Mouse (Mus musculus): Measurements from ENCODE around the gene P2ry14. TPM values are rescaled to one million over a fixed set of nuclear protein-coding genes. Genes with fewer than 3 reads are reported as not detected.
A peak's percentile ranks its signal among the peaks of the same experiment; 100 is the strongest.
"Not testable (repeated sequence)": the region's sequence is repeated elsewhere in the genome, so short reads cannot be mapped to it uniquely, and the experiment has no call there.

The P2ry14 gene
- polyA plus RNA-seq, 1 experiment from 2014 or later = 2.3 TPM

DNA sequence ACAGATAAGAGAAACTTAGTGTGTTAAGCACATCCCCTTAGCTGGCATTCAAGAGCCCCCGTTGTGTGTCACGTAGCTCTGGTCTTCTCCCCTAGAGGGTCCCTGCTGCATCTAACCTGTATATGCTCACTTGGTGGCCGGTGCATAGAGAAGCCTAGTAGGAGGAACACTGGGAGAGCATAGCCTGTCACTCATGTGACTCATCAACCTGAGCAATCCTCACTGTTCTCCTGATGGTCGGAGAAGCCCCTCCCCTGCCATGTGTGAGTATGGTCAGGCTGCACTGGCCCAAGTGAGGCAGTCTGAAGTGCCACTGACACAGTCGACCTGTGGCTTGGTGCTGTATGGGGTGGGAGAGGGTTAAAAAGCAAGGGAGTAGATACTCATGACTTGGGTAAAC lies 28.4 kb downstream of the P2ry14 start:
- Histone ChIP-seq H3K4me3 (ENCODE audit: low read length) (no peak overlapping the region), H3K4me1 (ENCODE audit: control insufficient read depth, insufficient read depth, low read length) (0 out of 2 replicates have a peak, but pooled peaks cover 2% of the 10 kb centered on the region), H3K4me2 (replicated peaks; ENCODE audit: low read depth, low read length) (no peak overlapping the region), H3K27ac (ENCODE audit: low read depth, low read length) (no peak overlapping the region), H3K9ac (ENCODE audit: low read depth, low read length) (no peak overlapping the region), H3K9me3 (ENCODE audit: control insufficient read depth, low read length) (no peaks in the 10 kb centered on the region), H3K36me3 (ENCODE audit: control insufficient read depth, insufficient read depth, low read length) (no peaks in the 10 kb centered on the region), H3K27me3 (ENCODE audit: control insufficient read depth, insufficient read depth, low read length) (no peaks in the 10 kb centered on the region)
- 70% methylated on average over 5 of the region's 5 CpGs for WGBS
- no peak for ATAC-seq (ENCODE audit: low FRiP score, low TSS enrichment)

DNA sequence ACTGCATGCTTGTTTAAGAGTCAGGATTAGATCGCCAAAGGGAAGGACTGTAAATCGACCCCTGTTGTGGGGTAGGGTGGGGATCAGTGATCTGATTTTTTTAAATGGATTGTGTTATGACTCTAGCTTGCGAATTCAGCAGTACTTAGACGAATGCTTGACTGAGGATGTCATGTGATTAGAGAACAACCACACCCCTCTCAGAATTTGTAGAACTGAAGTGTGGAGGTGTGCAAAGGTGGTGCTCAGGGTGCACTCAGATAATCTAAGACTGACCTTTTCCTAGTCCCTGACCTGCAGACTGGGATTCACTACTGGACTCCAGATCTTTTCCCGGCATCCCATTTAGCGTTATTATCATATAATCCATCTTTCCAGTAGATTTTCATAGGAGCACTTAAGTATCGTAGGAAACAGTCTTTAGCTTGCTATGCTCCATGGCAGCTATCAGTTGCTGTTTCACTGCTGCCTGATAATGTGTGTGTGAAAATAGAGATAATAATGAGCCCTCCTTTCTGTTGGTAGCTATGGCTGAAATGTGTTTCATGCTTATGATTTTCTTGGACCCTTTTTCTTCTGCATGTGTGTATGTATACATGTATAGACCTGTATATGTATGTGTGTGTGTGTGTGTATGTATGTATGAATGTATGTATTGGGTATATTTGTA lies 31.5 kb downstream of the P2ry14 start:
- H3K27ac ChIP-seq (ENCODE audit: low read depth, low read length) = no peak overlapping the region
- ATAC-seq (ENCODE audit: low FRiP score, low TSS enrichment) = no peak
- WGBS = 67% methylated on average over 7 of the region's 7 CpGs
- H3K27me3 ChIP-seq (ENCODE audit: control insufficient read depth, insufficient read depth, low read length) = no peaks in the 10 kb centered on the region
- no peaks in the 10 kb centered on the region for H3K36me3 ChIP-seq (ENCODE audit: control insufficient read depth, insufficient read depth, low read length)
- H3K9ac ChIP-seq (ENCODE audit: low read depth, low read length) = no peak overlapping the region
- H3K4me1 ChIP-seq (ENCODE audit: control insufficient read depth, insufficient read depth, low read length) = 0 out of 2 replicates have a peak, but pooled peaks cover 2% of the 10 kb centered on the region
- H3K4me2 ChIP-seq (replicated peaks; ENCODE audit: low read depth, low read length) = no peak overlapping the region
- no peaks in the 10 kb centered on the region for H3K9me3 ChIP-seq (ENCODE audit: control insufficient read depth, low read length)
- no peak overlapping the region for H3K4me3 ChIP-seq (ENCODE audit: low read length)

DNA sequence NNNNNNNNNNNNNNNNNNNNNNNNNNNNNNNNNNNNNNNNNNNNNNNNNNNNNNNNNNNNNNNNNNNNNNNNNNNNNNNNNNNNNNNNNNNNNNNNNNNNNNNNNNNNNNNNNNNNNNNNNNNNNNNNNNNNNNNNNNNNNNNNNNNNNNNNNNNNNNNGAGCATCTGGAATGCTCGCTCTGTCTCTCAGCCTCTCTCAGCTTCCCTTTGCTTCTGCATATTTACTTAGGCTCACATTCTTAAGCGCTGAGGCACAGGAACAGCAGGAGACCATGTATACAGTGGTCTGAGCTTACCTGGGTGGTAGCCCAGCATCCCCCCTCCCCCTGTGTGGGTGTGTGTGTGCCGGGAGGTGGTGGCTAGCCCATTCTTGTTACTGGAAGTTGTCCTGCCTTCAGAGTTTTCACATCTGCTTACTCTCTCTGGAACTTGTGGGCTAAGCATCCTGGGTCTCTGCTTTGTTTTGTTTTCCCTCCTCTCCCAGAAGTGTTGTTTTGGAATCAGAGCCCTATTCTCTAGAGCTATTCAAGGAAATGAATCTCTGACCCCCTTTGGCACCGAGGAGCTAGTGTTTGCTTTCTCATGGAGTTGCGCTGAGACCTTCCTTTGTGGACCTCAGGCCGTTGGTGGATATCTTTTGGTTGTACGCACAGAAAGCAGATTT lies 32.2 kb downstream of the P2ry14 start:
- 37% methylated on average over 7 of the region's 7 CpGs for WGBS
- Histone ChIP-seq H3K36me3 (ENCODE audit: control insufficient read depth, insufficient read depth, low read length) (no peaks in the 10 kb centered on the region), H3K4me1 (ENCODE audit: control insufficient read depth, insufficient read depth, low read length) (0 out of 2 replicates have a peak, but pooled peaks cover 2% of the 10 kb centered on the region), H3K9me3 (ENCODE audit: control insufficient read depth, low read length) (no peaks in the 10 kb centered on the region), H3K4me3 (ENCODE audit: low read length) (no peak overlapping the region), H3K9ac (ENCODE audit: low read depth, low read length) (no peak overlapping the region), H3K27me3 (ENCODE audit: control insufficient read depth, insufficient read depth, low read length) (no peaks in the 10 kb centered on the region), H3K4me2 (replicated peaks; ENCODE audit: low read depth, low read length) (no peak overlapping the region), H3K27ac (ENCODE audit: low read depth, low read length) (no peak overlapping the region)
- peak; percentile 61; the same call in 1 of the 2 replicates for ATAC-seq (ENCODE audit: low FRiP score, low TSS enrichment)

DNA sequence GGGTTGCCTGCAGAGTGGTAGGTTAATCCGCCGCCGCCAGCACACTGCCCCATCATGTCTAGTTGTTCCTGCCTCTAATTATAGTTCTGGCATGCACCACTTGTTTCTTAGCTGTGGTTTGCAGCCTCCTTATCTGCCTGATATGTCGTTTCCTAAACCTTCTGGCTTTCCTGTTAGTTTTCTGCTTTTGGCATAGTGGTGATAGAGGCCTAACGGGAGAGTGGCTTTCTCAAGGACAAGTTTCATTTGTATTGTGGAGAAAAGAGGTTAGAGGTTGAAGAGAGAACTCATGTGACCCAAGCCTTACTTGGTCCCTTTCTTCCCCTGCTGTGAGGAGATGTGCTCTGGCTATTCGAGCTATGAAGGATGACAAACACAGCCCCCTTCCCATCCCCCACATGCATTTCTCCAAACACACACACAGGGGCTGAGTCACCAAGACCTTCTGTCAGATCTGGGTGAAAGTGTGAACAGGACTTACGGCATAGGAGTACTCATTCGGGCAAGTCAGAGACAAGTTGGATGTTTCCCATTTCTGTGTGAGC lies 39.4 kb downstream of the P2ry14 start:
- Histone ChIP-seq H3K9ac (ENCODE audit: low read depth, low read length) (no peak overlapping the region), H3K36me3 (ENCODE audit: control insufficient read depth, insufficient read depth, low read length) (no peaks in the 10 kb centered on the region), H3K27ac (ENCODE audit: low read depth, low read length) (no peak overlapping the region), H3K4me2 (replicated peaks; ENCODE audit: low read depth, low read length) (no peak overlapping the region), H3K9me3 (ENCODE audit: control insufficient read depth, low read length) (no peaks in the 10 kb centered on the region), H3K27me3 (ENCODE audit: control insufficient read depth, insufficient read depth, low read length) (no peaks in the 10 kb centered on the region), H3K4me1 (ENCODE audit: control insufficient read depth, insufficient read depth, low read length) (no peaks in the 10 kb centered on the region), H3K4me3 (ENCODE audit: low read length) (no peak overlapping the region)
- ATAC-seq (ENCODE audit: low FRiP score, low TSS enrichment) = no peak
- 74% methylated on average over 8 of the region's 8 CpGs for WGBS

DNA sequence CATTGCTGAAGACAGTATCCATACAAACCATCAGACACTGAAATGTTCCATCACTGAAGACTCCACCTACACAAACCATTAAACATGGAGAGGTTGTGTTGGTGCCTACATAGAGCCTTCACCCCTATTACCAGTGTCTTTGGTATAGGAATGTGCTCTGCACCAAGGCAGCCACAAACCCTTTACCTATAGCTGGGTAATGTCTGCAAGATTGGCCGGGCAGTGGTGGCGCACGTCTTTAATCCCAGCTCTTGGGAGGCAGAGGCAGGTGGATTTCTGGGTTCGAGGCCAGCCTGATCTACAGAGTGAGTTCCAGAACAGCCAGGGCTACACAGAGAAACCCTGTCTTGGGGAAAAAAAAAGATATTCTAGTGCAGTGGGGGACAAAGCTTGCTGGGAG lies 40.1 kb downstream of the P2ry14 start:
- not testable (repeated sequence) for H3K9me3 ChIP-seq (ENCODE audit: control insufficient read depth, low read length); ATAC-seq (ENCODE audit: low FRiP score, low TSS enrichment); H3K4me3 ChIP-seq (ENCODE audit: low read length); H3K27me3 ChIP-seq (ENCODE audit: control insufficient read depth, insufficient read depth, low read length); H3K27ac ChIP-seq (ENCODE audit: low read depth, low read length); H3K4me1 ChIP-seq (ENCODE audit: control insufficient read depth, insufficient read depth, low read length); H3K4me2 ChIP-seq (replicated peaks; ENCODE audit: low read depth, low read length); H3K9ac ChIP-seq (ENCODE audit: low read depth, low read length); H3K36me3 ChIP-seq (ENCODE audit: control insufficient read depth, insufficient read depth, low read length)
- WGBS = 98% methylated on average over 4 of the region's 4 CpGs

DNA sequence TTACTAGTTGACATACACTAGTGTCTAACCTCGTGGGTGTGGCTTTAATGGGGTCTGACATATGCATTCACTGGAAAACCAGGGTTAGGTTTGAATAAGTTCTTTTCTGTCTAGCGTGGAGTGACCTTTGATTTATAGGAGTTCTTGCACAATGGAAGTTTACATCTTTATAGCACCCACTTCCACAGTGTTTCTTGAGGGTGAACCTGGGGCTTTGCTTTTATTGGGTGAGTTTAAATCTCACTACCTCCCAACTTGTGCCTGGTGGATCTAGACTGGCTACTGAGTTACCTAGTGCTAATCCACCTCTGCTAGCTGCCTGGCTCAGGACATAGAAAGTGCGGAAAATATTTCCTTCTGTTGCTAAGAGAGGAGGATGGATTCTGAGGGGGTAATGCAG lies 41.5 kb downstream of the P2ry14 start:
- no peaks in the 10 kb centered on the region for H3K9me3 ChIP-seq (ENCODE audit: control insufficient read depth, low read length)
- H3K4me2 ChIP-seq (replicated peaks; ENCODE audit: low read depth, low read length) = no peak overlapping the region
- no peak for ATAC-seq (ENCODE audit: low FRiP score, low TSS enrichment)
- H3K4me3 ChIP-seq (ENCODE audit: low read length) = no peak overlapping the region
- no peaks in the 10 kb centered on the region for H3K27me3 ChIP-seq (ENCODE audit: control insufficient read depth, insufficient read depth, low read length)
- H3K27ac ChIP-seq (ENCODE audit: low read depth, low read length) = no peak overlapping the region
- H3K36me3 ChIP-seq (ENCODE audit: control insufficient read depth, insufficient read depth, low read length) = no peaks in the 10 kb centered on the region
- 70% methylated on average over 3 of the region's 3 CpGs for WGBS
- no peak overlapping the region for H3K9ac ChIP-seq (ENCODE audit: low read depth, low read length)
- H3K4me1 ChIP-seq (ENCODE audit: control insufficient read depth, insufficient read depth, low read length) = no peaks in the 10 kb centered on the region

DNA sequence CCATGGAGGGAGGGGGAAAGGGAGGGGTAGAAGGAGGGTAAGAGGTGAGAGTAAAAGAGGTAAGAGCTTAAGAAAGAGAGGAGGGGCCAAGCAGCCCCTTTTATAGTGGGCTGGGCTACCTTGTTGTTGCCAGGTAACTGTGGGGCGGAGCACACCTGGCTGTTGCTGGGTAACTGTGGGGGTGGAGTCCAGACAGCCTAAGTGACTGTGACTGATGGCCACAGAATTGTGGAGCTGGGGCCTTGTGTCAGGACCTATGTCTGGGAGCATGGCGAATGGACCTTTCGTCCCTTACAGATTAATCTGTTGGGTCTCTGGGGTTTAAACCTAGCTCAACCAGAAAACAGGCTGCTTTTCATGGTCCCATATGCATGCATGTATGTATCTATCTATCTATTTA lies 43.6 kb downstream of the P2ry14 start:
- H3K4me3 ChIP-seq (ENCODE audit: low read length); ATAC-seq (ENCODE audit: low FRiP score, low TSS enrichment); H3K9me3 ChIP-seq (ENCODE audit: control insufficient read depth, low read length); H3K36me3 ChIP-seq (ENCODE audit: control insufficient read depth, insufficient read depth, low read length); H3K27ac ChIP-seq (ENCODE audit: low read depth, low read length); H3K9ac ChIP-seq (ENCODE audit: low read depth, low read length); H3K27me3 ChIP-seq (ENCODE audit: control insufficient read depth, insufficient read depth, low read length); H3K4me2 ChIP-seq (replicated peaks; ENCODE audit: low read depth, low read length); H3K4me1 ChIP-seq (ENCODE audit: control insufficient read depth, insufficient read depth, low read length): not testable (repeated sequence)
- WGBS = 89% methylated on average over 3 of the region's 3 CpGs

DNA sequence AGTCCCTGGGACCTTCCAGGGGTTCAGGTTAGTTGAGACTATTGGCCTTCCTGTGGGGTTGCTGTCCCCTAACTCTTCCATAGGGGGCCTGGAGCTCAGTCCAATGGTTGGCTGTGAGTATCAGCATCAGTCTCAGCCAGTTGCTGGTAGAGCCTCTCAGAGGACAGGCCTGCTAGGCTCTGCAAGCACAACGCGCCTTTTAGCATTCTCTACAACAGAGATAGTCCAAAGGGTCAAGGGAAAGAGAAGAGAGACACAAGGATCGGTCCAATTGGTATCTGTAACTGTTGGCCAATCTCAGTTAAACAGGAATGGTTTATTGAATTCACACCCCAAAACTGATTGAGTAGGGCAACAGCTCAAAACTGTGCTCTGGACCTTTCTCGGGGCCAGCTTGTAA lies 46.0 kb downstream of the P2ry14 start:
- no peak for ATAC-seq (ENCODE audit: low FRiP score, low TSS enrichment)
- 96% methylated on average over 4 of the region's 4 CpGs for WGBS

DNA sequence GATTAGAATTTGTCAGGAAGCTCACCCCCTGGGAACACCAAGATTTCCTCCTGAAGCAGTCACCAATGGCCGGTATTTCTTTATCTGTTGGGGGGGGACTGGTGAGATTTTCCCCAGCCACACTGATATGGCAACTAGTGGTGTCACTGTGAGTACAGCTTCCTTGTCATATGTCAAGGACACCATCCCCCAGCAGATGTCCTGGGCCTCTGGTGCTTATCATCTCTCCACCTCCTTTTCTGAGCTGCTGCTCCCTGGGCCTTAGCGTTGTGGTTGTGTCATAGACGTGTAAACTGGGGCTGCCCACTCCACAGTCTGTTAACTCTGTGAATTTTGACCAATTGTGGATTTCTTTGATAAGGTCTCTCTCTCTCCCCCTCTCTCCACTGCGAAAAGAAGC lies 49.0 kb downstream of the P2ry14 start:
- no peaks in the 10 kb centered on the region for H3K27me3 ChIP-seq (ENCODE audit: control insufficient read depth, insufficient read depth, low read length)
- no peak overlapping the region for H3K4me2 ChIP-seq (replicated peaks; ENCODE audit: low read depth, low read length)
- no peak overlapping the region for H3K9ac ChIP-seq (ENCODE audit: low read depth, low read length)
- 74% methylated on average over 4 of the region's 4 CpGs for WGBS
- no peak for ATAC-seq (ENCODE audit: low FRiP score, low TSS enrichment)
- no peak overlapping the region for H3K27ac ChIP-seq (ENCODE audit: low read depth, low read length)
- H3K4me1 ChIP-seq (ENCODE audit: control insufficient read depth, insufficient read depth, low read length) = no peaks in the 10 kb centered on the region
- H3K4me3 ChIP-seq (ENCODE audit: low read length) = no peak overlapping the region
- H3K9me3 ChIP-seq (ENCODE audit: control insufficient read depth, low read length) = no peaks in the 10 kb centered on the region
- no peaks in the 10 kb centered on the region for H3K36me3 ChIP-seq (ENCODE audit: control insufficient read depth, insufficient read depth, low read length)

More for the DNA sequence above, 46.0 kb downstream of the P2ry14 start:
- H3K9ac ChIP-seq (ENCODE audit: low read depth, low read length) = no peak overlapping the region
- no peaks in the 10 kb centered on the region for H3K27me3 ChIP-seq (ENCODE audit: control insufficient read depth, insufficient read depth, low read length)
- no peaks in the 10 kb centered on the region for H3K36me3 ChIP-seq (ENCODE audit: control insufficient read depth, insufficient read depth, low read length)
- no peaks in the 10 kb centered on the region for H3K4me1 ChIP-seq (ENCODE audit: control insufficient read depth, insufficient read depth, low read length)
- H3K9me3 ChIP-seq (ENCODE audit: control insufficient read depth, low read length) = no peaks in the 10 kb centered on the region
- H3K27ac ChIP-seq (ENCODE audit: low read depth, low read length) = no peak overlapping the region
- no peak overlapping the region for H3K4me2 ChIP-seq (replicated peaks; ENCODE audit: low read depth, low read length)
- no peak overlapping the region for H3K4me3 ChIP-seq (ENCODE audit: low read length)

All from kidney, embryonic 14.5 days (tissue).